Mouse (Mus musculus) midbrain, embryonic 13.5 days (tissue): ENCODE measurements around the gene Il5ra. TPM values are rescaled to one million over a fixed set of nuclear protein-coding genes. Genes with fewer than 3 reads are reported as not detected.
A peak's percentile ranks its signal among the peaks of the same experiment; 100 is the strongest.

Experiments
- ATAC-seq: fragments of 200-750 bp; cut with Nextera tagmentation; 2 replicates; pipeline ENCODE4 v1.8.0; 2017; ENCODE audit warnings: mild to moderate bottlenecking, moderate TSS enrichment, moderate library complexity
- H3K27ac ChIP-seq: fragments of 300-500 bp; sonication (generic); 2 replicates; pipeline ENCODE4 v1.5.1; 2015; ENCODE audit warnings: inconsistent platforms, mild to moderate bottlenecking, moderate library complexity
- H3K27me3 ChIP-seq: fragments of 300-500 bp; sonication (generic); 2 replicates; pipeline ENCODE4 v1.6.1; 2015; ENCODE audit warnings: mild to moderate bottlenecking, inconsistent platforms
- H3K36me3 ChIP-seq: fragments of 300-500 bp; sonication (generic); 2 replicates; pipeline ENCODE4 v1.6.1; 2015; ENCODE audit warnings: mild to moderate bottlenecking, inconsistent platforms
- H3K4me1 ChIP-seq: fragments of 300-500 bp; sonication (generic); replicated peaks from 2 replicates; pipeline ENCODE4 v1.6.1; 2015; ENCODE audit warnings: inconsistent platforms
- H3K4me2 ChIP-seq: fragments of 300-500 bp; sonication (generic); replicated peaks from 2 replicates; pipeline ENCODE4 v1.6.1; 2015; ENCODE audit warnings: moderate library complexity, mild to moderate bottlenecking, inconsistent platforms
- H3K4me3 ChIP-seq: fragments of 300-500 bp; sonication (generic); replicated peaks from 2 replicates; pipeline ENCODE4 v1.5.1; 2015; ENCODE audit warnings: mild to moderate bottlenecking, inconsistent platforms
- H3K9ac ChIP-seq: fragments of 300-500 bp; sonication (generic); replicated peaks from 2 replicates; pipeline ENCODE4 v1.6.1; 2015; ENCODE audit warnings: mild to moderate bottlenecking, inconsistent platforms
- H3K9me3 ChIP-seq: fragments of 300-500 bp; sonication (generic); 2 replicates; pipeline ENCODE4 v1.6.1; 2016; ENCODE audit warnings: mild to moderate bottlenecking, inconsistent platforms
- WGBS: fragments of 180-500 bp; shearing (Covaris S2); methylation state at CpG from one replicate; pipeline ENCODE4 v1.1.7; 2015; 5-methylcytosine and 5-hydroxymethylcytosine counted together
- polyA plus RNA-seq: library from polyadenylated mRNA; unstranded; fragments of >200 nt; fragmentation: Nextera tagmentation; extraction: Ambion mirVana; gene quantifications from 2 replicates; pipeline ENCODE4 v1.2.1, GENCODE M21; 2015

The Il5ra gene
- polyA plus RNA-seq, 1 experiment from 2014 or later: not detected

- no peak for ATAC-seq
- no peaks in the 10 kb centered on the region for H3K4me1 ChIP-seq
- no peak overlapping the region for H3K9ac ChIP-seq
- 77% methylated on average over 1 of the region's 1 CpGs for WGBS
- no peak overlapping the region for H3K27ac ChIP-seq
- no peak overlapping the region for H3K4me2 ChIP-seq
- no peak overlapping the region for H3K4me3 ChIP-seq
- H3K9me3 ChIP-seq: no peaks in the 10 kb centered on the region
- no peaks in the 10 kb centered on the region for H3K27me3 ChIP-seq
- no peaks in the 10 kb centered on the region for H3K36me3 ChIP-seq
Measured at GRCm38 (mm10) chr6:106727703-106728102, 21.1 kb downstream of the Il5ra start.

DNA sequence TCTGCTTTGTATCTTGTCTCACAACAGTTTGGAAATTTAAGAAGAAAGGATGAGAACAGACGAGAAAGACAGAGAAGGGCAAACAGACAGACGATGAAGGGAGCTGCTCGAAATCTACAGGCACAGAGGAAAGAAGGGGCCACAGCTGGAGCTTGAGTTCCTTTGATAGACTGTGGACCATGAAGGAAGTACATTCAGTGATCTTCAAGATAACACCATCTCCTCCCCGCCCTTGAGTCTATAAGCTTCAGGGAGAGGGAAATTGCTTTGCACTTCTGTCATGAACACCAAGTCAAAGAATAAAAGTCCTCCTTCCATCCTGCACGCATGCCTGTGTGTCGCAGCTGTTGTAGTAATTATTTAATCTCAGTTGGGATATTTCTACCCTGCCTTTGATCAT lies 22.8 kb downstream of the Il5ra start:
- ATAC-seq: no peak
- WGBS: 76% methylated on average over 6 of the region's 6 CpGs
- no peak overlapping the region for H3K9ac ChIP-seq
- no peak overlapping the region for H3K4me3 ChIP-seq
- no peaks in the 10 kb centered on the region for H3K4me1 ChIP-seq
- no peak overlapping the region for H3K27ac ChIP-seq
- H3K9me3 ChIP-seq: no peaks in the 10 kb centered on the region
- no peaks in the 10 kb centered on the region for H3K27me3 ChIP-seq
- no peak overlapping the region for H3K4me2 ChIP-seq
- no peaks in the 10 kb centered on the region for H3K36me3 ChIP-seq

- 88% methylated on average over 4 of the region's 4 CpGs for WGBS
- H3K27me3 ChIP-seq: no peaks in the 10 kb centered on the region
- no peak overlapping the region for H3K4me3 ChIP-seq
- no peaks in the 10 kb centered on the region for H3K36me3 ChIP-seq
- no peak overlapping the region for H3K27ac ChIP-seq
- H3K9me3 ChIP-seq: no peaks in the 10 kb centered on the region
- H3K4me2 ChIP-seq: no peak overlapping the region
- ATAC-seq: no peak
- no peak overlapping the region for H3K9ac ChIP-seq
- H3K4me1 ChIP-seq: no peaks in the 10 kb centered on the region
Measured at GRCm38 (mm10) chr6:106725642-106726041, 23.2 kb downstream of the Il5ra start.

DNA sequence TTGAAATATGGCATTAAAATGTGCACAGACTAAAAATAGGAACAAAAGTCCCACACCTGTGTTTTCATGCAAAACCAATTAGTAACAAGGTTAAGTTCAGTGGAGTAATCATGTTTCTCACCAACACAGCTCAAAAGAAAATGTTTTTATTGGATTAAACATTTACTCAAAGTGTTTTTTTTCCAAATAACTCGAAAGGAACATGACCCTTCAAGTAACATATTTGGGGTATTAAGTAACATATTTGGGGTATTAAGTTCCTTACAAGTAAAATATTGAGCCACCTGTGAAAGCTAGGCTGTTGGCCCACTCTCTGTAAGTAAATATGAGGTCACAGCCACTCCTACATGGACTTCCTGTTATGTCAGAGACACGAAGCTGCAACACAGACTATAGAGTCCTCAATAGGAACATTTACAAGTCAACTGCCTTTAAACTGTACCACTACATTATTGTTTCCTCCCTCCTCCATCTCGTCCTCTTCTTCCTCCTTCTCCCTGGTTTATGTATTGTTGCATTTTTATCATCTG lies 43.3 kb downstream of the Il5ra start:
- Histone ChIP-seq H3K27me3 (no peaks in the 10 kb centered on the region), H3K9ac (no peak overlapping the region), H3K4me1 (no peaks in the 10 kb centered on the region), H3K4me2 (no peak overlapping the region), H3K36me3 (no peaks in the 10 kb centered on the region), H3K9me3 (no peaks in the 10 kb centered on the region), H3K4me3 (no peak overlapping the region), H3K27ac (no peak overlapping the region)
- no peak for ATAC-seq
- 69% methylated on average over 3 of the region's 3 CpGs for WGBS

DNA sequence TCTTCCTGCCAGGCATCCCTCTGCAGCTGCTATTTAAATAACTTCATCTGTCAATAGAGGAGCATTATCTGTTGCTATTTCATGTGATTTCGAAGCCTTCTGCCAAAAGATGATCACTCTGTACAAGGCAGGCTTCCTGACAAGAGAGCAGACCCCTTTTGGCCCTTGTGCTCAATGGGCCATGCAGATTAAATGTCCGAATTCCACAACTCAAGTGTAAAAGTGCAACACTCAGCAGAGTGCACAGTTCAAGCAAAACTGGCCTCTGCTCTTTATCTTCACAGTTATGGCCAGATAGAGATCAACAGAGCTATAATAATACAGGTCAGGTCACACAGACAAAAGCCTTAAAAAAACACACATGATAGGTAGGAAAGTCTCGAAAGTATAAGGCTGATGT lies 46.9 kb downstream of the Il5ra start:
- H3K36me3 ChIP-seq: no peaks in the 10 kb centered on the region
- no peak overlapping the region for H3K27ac ChIP-seq
- no peaks in the 10 kb centered on the region for H3K4me1 ChIP-seq
- no peaks in the 10 kb centered on the region for H3K9me3 ChIP-seq
- no peak for ATAC-seq
- no peak overlapping the region for H3K4me2 ChIP-seq
- no peak overlapping the region for H3K4me3 ChIP-seq
- H3K9ac ChIP-seq: no peak overlapping the region
- WGBS: 74% methylated on average over 3 of the region's 3 CpGs
- H3K27me3 ChIP-seq: no peaks in the 10 kb centered on the region

GRCm38 (mm10) chr6:106675581-106675980 lies 73.3 kb downstream of the Il5ra start:
- no peak overlapping the region for H3K27ac ChIP-seq
- WGBS: 86% methylated on average over 8 of the region's 8 CpGs
- H3K4me3 ChIP-seq: no peak overlapping the region
- no peak for ATAC-seq
- H3K4me1 ChIP-seq: no peaks in the 10 kb centered on the region
- H3K36me3 ChIP-seq: no peaks in the 10 kb centered on the region
- H3K9ac ChIP-seq: no peak overlapping the region
- no peaks in the 10 kb centered on the region for H3K27me3 ChIP-seq
- H3K4me2 ChIP-seq: no peak overlapping the region
- no peaks in the 10 kb centered on the region for H3K9me3 ChIP-seq

- Histone ChIP-seq H3K9me3 (no peaks in the 10 kb centered on the region), H3K4me2 (no peak overlapping the region), H3K27me3 (no peaks in the 10 kb centered on the region), H3K9ac (no peak overlapping the region), H3K36me3 (no peaks in the 10 kb centered on the region), H3K4me3 (no peak overlapping the region), H3K4me1 (no peaks in the 10 kb centered on the region), H3K27ac (no peak overlapping the region)
- 35% methylated on average over 6 of the region's 6 CpGs for WGBS
- ATAC-seq: peak; percentile 55
Measured at GRCm38 (mm10) chr6:106663780-106664651, 84.8 kb downstream of the Il5ra start.

Other genes with a start within 250 kb of the Il5ra start
- gene Trnt1, start 20.1 kb upstream of the Il5ra start, polyA plus RNA-seq: 67.1 and 68.5 TPM in 2 replicates
- gene Crbn, start 51.0 kb upstream of the Il5ra start, polyA plus RNA-seq: 59.4 and 64.7 TPM in 2 replicates